Mouse (Mus musculus) ZHBTc4 (cell line): ENCODE data around the gene Pctp.

ENCODE experiments used
- DNase-seq: peaks from one replicate; pipeline ENCODE4 v3.0.0-alpha.2; 2011; ENCODE audit warnings: low read depth, low spot score

The Pctp gene

GRCm38 (mm10) chr11:90007791-90008531, 5.3 kb upstream of the Pctp start:
- no peak for DNase-seq

GRCm38 (mm10) chr11:90006111-90006510, 3.4 kb upstream of the Pctp start:
- DNase-seq, result no peak

- DNase-seq, result no peak
These were observed 692 bp upstream of the Pctp start for GRCm38 (mm10) chr11:90003386-90003785.

GRCm38 (mm10) chr11:90002987-90003348, 274 bp upstream of the Pctp start:
- no peak for DNase-seq

- no peak for DNase-seq
These were observed 1.1 kb downstream of the Pctp start for GRCm38 (mm10) chr11:90001396-90002230.

- no peak for DNase-seq
These were observed 2.0 kb downstream of the Pctp start for GRCm38 (mm10) chr11:90000666-90001065.

- DNase-seq, result peak; percentile 20
These were observed 3.5 kb downstream of the Pctp start for GRCm38 (mm10) chr11:89998996-89999770.

- peak; percentile 12 for DNase-seq
These were observed 5.8 kb downstream of the Pctp start for GRCm38 (mm10) chr11:89996856-89997255.

GRCm38 (mm10) chr11:89996406-89996805, 6.3 kb downstream of the Pctp start:
- DNase-seq, result no peak

- no peak for DNase-seq
These were observed 7.1 kb downstream of the Pctp start for GRCm38 (mm10) chr11:89995596-89995995.

- no peak for DNase-seq
These were observed 8.0 kb downstream of the Pctp start for GRCm38 (mm10) chr11:89994706-89995105.

GRCm38 (mm10) chr11:89991661-89992060, 11.0 kb downstream of the Pctp start:
- no peak for DNase-seq

GRCm38 (mm10) chr11:89988936-89989589, 13.6 kb downstream of the Pctp start:
- peak; percentile 74 for DNase-seq

- DNase-seq, result peak; percentile 81
These were observed 16.2 kb downstream of the Pctp start for GRCm38 (mm10) chr11:89986516-89986915.

- DNase-seq, result peak; percentile 83
These were observed 17.2 kb downstream of the Pctp start for GRCm38 (mm10) chr11:89985200-89986187.

- DNase-seq, result no peak
These were observed 18.3 kb downstream of the Pctp start for GRCm38 (mm10) chr11:89984436-89984835.

- no peak for DNase-seq
These were observed 19.8 kb downstream of the Pctp start for GRCm38 (mm10) chr11:89982918-89983317.

GRCm38 (mm10) chr11:89980106-89980505, 22.6 kb downstream of the Pctp start:
- no peak for DNase-seq

- DNase-seq, result no peak
These were observed 23.5 kb downstream of the Pctp start for GRCm38 (mm10) chr11:89978914-89979818.
